Mouse (Mus musculus) retina, postnatal 1 day (tissue): ENCODE measurements around the gene Wdr37.

Source experiments
- DNase-seq: peaks from one replicate; pipeline ENCODE4 v3.0.0-alpha.2; 2012

Gene Wdr37

GRCm38 (mm10) chr13:8839111-8839510 is 32.6 kb downstream of the Wdr37 start:
- no peak for DNase-seq

GRCm38 (mm10) chr13:8838394-8838793 is 33.3 kb downstream of the Wdr37 start:
- DNase-seq: peak; percentile 43

- DNase-seq: no peak
Observed at GRCm38 (mm10) chr13:8834573-8834972, 37.1 kb downstream of the Wdr37 start.

GRCm38 (mm10) chr13:8831546-8832251 is 40.0 kb downstream of the Wdr37 start:
- no peak for DNase-seq

- DNase-seq: no peak
Observed at GRCm38 (mm10) chr13:8830696-8831095, 41.0 kb downstream of the Wdr37 start.

- peak; percentile 91 for DNase-seq
Observed at GRCm38 (mm10) chr13:8829784-8830183, 41.9 kb downstream of the Wdr37 start.

- no peak for DNase-seq
Observed at GRCm38 (mm10) chr13:8828946-8829345, 42.8 kb downstream of the Wdr37 start.

- DNase-seq: peak; percentile 52
Observed at GRCm38 (mm10) chr13:8823546-8823945, 48.2 kb downstream of the Wdr37 start.

GRCm38 (mm10) chr13:8823120-8823519 is 48.6 kb downstream of the Wdr37 start:
- peak; percentile 70 for DNase-seq

- DNase-seq: no peak
Observed at GRCm38 (mm10) chr13:8822201-8822600, 49.5 kb downstream of the Wdr37 start.

- no peak for DNase-seq
Observed at GRCm38 (mm10) chr13:8805931-8806330, 65.8 kb downstream of the Wdr37 start.

- no peak for DNase-seq
Observed at GRCm38 (mm10) chr13:8800576-8800975, 71.1 kb downstream of the Wdr37 start.

GRCm38 (mm10) chr13:8793217-8793616 is 78.5 kb downstream of the Wdr37 start:
- DNase-seq: peak; percentile 11

GRCm38 (mm10) chr13:8785185-8785584 is 86.5 kb downstream of the Wdr37 start:
- DNase-seq: peak; percentile 70

- DNase-seq: no peak
Observed at GRCm38 (mm10) chr13:8784308-8785061, 87.2 kb downstream of the Wdr37 start.

GRCm38 (mm10) chr13:8783686-8784307 is 87.9 kb downstream of the Wdr37 start:
- peak; percentile 53 for DNase-seq

- peak; percentile 10 for DNase-seq
Observed at GRCm38 (mm10) chr13:8782636-8783035, 89.1 kb downstream of the Wdr37 start.

GRCm38 (mm10) chr13:8780441-8780840 is 91.3 kb downstream of the Wdr37 start:
- DNase-seq: peak; percentile 72

- DNase-seq: no peak
Observed at GRCm38 (mm10) chr13:8770616-8771015, 101.1 kb downstream of the Wdr37 start.

GRCm38 (mm10) chr13:8769654-8770227 is 102.0 kb downstream of the Wdr37 start:
- no peak for DNase-seq

- DNase-seq: no peak
Observed at GRCm38 (mm10) chr13:8760940-8761339, 110.8 kb downstream of the Wdr37 start.
